10 mouse cellular contexts compared by ENCODE assay signal in genomic region chr12:21139560-21139959, GRCm38 (mm10).
DNase-seq lines count a peak whose midpoint lies in the region; ATAC-seq and TF ChIP-seq lines count a peak whose summit lies in the region.
"Had no signal": no experiment of that assay in that cellular context is flagged by ENCODE, and none has a peak within 500 bp of the region (broad histone marks: within the 10 kb centered on the region; RNA-seq: fewer than 3 reads in every experiment).

No protein-coding gene starts in this region.

- WGBS in intestine, postnatal 0 days: 59% methylated on average over 4 of the region's 4 CpGs
- 56% methylated on average over 4 of the region's 4 CpGs for whole genome bisulfite sequencing in intestine, embryonic 16.5 days
- 58% methylated on average over 4 of the region's 4 CpGs for WGBS in midbrain, postnatal 0 days
- 72% methylated on average over 4 of the region's 4 CpGs for WGBS in midbrain, embryonic 10.5 days
- 61% methylated on average over 4 of the region's 4 CpGs for WGBS in stomach, postnatal 0 days

- peak; percentile 28 to 35 for DNase-seq in adrenal gland, postnatal 36 days
- no peak for DNase-seq in adrenal gland, postnatal 25 days
- no peak for DNase-seq in midbrain, postnatal 0 days (ENCODE audit: low spot score)
- DNase-seq in midbrain, embryonic 10.5 days (ENCODE audit: low spot score): no peak
- no peak for DNase-seq in stomach, postnatal 0 days (ENCODE audit: low spot score)
- DNase-seq in thymus, postnatal 10 days (ENCODE audit: low spot score in 2 of 2): no peak
- DNase-seq: B cell, adult 2 months had no signal

- H3K4me1 ChIP-seq in intestine, postnatal 0 days (replicated peaks; ENCODE audit: control insufficient read depth, insufficient read depth, low read length): peaks cover 7% of the 10 kb centered on the region; the same call in 1 of the 2 replicates
- H3K4me1 ChIP-seq in intestine, embryonic 16.5 days (ENCODE audit: control insufficient read depth, insufficient read depth, low read length): peaks cover 42% of the 10 kb centered on the region
- peaks cover 8% of the 10 kb centered on the region; the same call in 1 of the 2 replicates for H3K4me1 ChIP-seq in midbrain, postnatal 0 days (ENCODE audit: insufficient read depth, low read length)
- peaks cover 33% of the 10 kb centered on the region for H3K4me1 ChIP-seq in midbrain, embryonic 10.5 days
- peaks cover 8% of the 10 kb centered on the region; the same call in 1 of the 2 replicates for H3K4me1 ChIP-seq in stomach, postnatal 0 days (replicated peaks; ENCODE audit: control insufficient read depth, insufficient read depth)

- no peak overlapping the region for H3K9ac ChIP-seq in intestine, postnatal 0 days (ENCODE audit: low read depth, low read length)
- no peak overlapping the region for H3K9ac ChIP-seq in intestine, embryonic 16.5 days (ENCODE audit: low read depth, low read length)
- no peak overlapping the region for H3K9ac ChIP-seq in midbrain, postnatal 0 days (replicated peaks; ENCODE audit: low read length, poor library complexity, severe bottlenecking)
- H3K9ac ChIP-seq in stomach, postnatal 0 days (ENCODE audit: low read length): no peak overlapping the region

- no peak overlapping the region for H3K4me2 ChIP-seq in intestine, postnatal 0 days (replicated peaks; ENCODE audit: low read depth)
- H3K4me2 ChIP-seq in intestine, embryonic 16.5 days (ENCODE audit: low read depth, low read length): no peak overlapping the region
- H3K4me2 ChIP-seq in midbrain, postnatal 0 days (ENCODE audit: low read depth, low read length, poor library complexity, severe bottlenecking): no peak overlapping the region
- H3K4me2 ChIP-seq in stomach, postnatal 0 days (replicated peaks; ENCODE audit: low read depth): no peak overlapping the region

- no peaks in the 10 kb centered on the region for H3K9me3 ChIP-seq in intestine, postnatal 0 days (ENCODE audit: control insufficient read depth)
- no peaks in the 10 kb centered on the region for H3K9me3 ChIP-seq in intestine, embryonic 16.5 days (ENCODE audit: control insufficient read depth, low read length)
- no peaks in the 10 kb centered on the region for H3K9me3 ChIP-seq in midbrain, postnatal 0 days (ENCODE audit: low read length)
- no peaks in the 10 kb centered on the region; the same call in 1 of the 2 replicates for H3K9me3 ChIP-seq in midbrain, embryonic 10.5 days (replicated peaks)
- H3K9me3 ChIP-seq in stomach, postnatal 0 days (ENCODE audit: control insufficient read depth, low read length): no peaks in the 10 kb centered on the region

- ATAC-seq in intestine, postnatal 0 days: no peak
- ATAC-seq in intestine, embryonic 16.5 days: no peak
- no peak for ATAC-seq in midbrain, postnatal 0 days (ENCODE audit: low FRiP score)
- no peak for ATAC-seq in stomach, postnatal 0 days (ENCODE audit: low FRiP score, low TSS enrichment)

- no peaks in the 10 kb centered on the region for H3K36me3 ChIP-seq in intestine, postnatal 0 days (ENCODE audit: control insufficient read depth, insufficient read depth)
- no peaks in the 10 kb centered on the region for H3K36me3 ChIP-seq in intestine, embryonic 16.5 days (ENCODE audit: control insufficient read depth, insufficient read depth, low read length)
- no peaks in the 10 kb centered on the region for H3K36me3 ChIP-seq in midbrain, postnatal 0 days (ENCODE audit: insufficient read depth, low read length)
- peaks cover 2% of the 10 kb centered on the region; the same call in 1 of the 2 replicates for H3K36me3 ChIP-seq in midbrain, embryonic 10.5 days
- no peaks in the 10 kb centered on the region for H3K36me3 ChIP-seq in stomach, postnatal 0 days (ENCODE audit: control insufficient read depth, insufficient read depth, low read length)

- no peak overlapping the region for H3K4me3 ChIP-seq in intestine, postnatal 0 days (ENCODE audit: low read depth, low read length)
- H3K4me3 ChIP-seq in intestine, embryonic 16.5 days (ENCODE audit: low read length): no peak overlapping the region
- H3K4me3 ChIP-seq in midbrain, postnatal 0 days (ENCODE audit: low read depth, low read length): no peak overlapping the region
- H3K4me3 ChIP-seq in midbrain, embryonic 10.5 days: no peak overlapping the region
- H3K4me3 ChIP-seq in stomach, postnatal 0 days (ENCODE audit: low read depth, low read length): no peak overlapping the region

- H3K27me3 ChIP-seq in intestine, postnatal 0 days (replicated peaks; ENCODE audit: control insufficient read depth, insufficient read depth, low read length): no peaks in the 10 kb centered on the region
- no peaks in the 10 kb centered on the region for H3K27me3 ChIP-seq in intestine, embryonic 16.5 days (replicated peaks; ENCODE audit: control insufficient read depth, insufficient read depth, low read length)
- H3K27me3 ChIP-seq in midbrain, postnatal 0 days (ENCODE audit: insufficient read depth, low read length): no peaks in the 10 kb centered on the region
- no peaks in the 10 kb centered on the region for H3K27me3 ChIP-seq in midbrain, embryonic 10.5 days (ENCODE audit: low read depth, poor library complexity, severe bottlenecking)
- no peaks in the 10 kb centered on the region for H3K27me3 ChIP-seq in stomach, postnatal 0 days (ENCODE audit: control insufficient read depth, insufficient read depth, low read length)

- TF ChIP-seq EP300 in stomach, postnatal 0 days (optimal IDR thresholded peaks at IDR 0.05): no peak

- peak; percentile 49 for TF ChIP-seq CTCF in intestine, postnatal 0 days (IDR thresholded peaks at IDR 0.05; ENCODE audit: low read depth)
- TF ChIP-seq CTCF in midbrain, postnatal 0 days (IDR thresholded peaks at IDR 0.05): peak; percentile 28; the same call in 1 of the 2 replicates
- peak; percentile 44 for TF ChIP-seq CTCF in stomach, postnatal 0 days (IDR thresholded peaks at IDR 0.05; ENCODE audit: low read depth)

- no peak overlapping the region for H3K27ac ChIP-seq in intestine, postnatal 0 days (ENCODE audit: low read depth, low read length)
- no peak overlapping the region for H3K27ac ChIP-seq in intestine, embryonic 16.5 days (ENCODE audit: low read length)
- peak overlapping the region; percentile 47; the same call in 1 of the 2 replicates for H3K27ac ChIP-seq in midbrain, postnatal 0 days (ENCODE audit: low read depth, low read length)
- H3K27ac ChIP-seq in midbrain, embryonic 10.5 days (replicated peaks): no peak overlapping the region
- H3K27ac ChIP-seq in stomach, postnatal 0 days (replicated peaks): 0 out of 2 replicates have a peak overlapping the region, but pooled peaks have one; percentile 13
- H3K27ac ChIP-seq: macrophage had no signal

Comparison
In these comparisons a context has a peak if more than half of its experiments do, and no peak if none do; other contexts are left out.
1. DNase-seq: peak in adrenal gland, postnatal 36 days (2 of 2); none in adrenal gland, postnatal 25 days (single experiment), midbrain, postnatal 0 days (single experiment), midbrain, embryonic 10.5 days (single experiment), stomach, postnatal 0 days (single experiment) and thymus, postnatal 10 days (0 of 2).
2. H3K27ac ChIP-seq: peak in midbrain, postnatal 0 days (single experiment) and stomach, postnatal 0 days (single experiment); none in intestine, postnatal 0 days (single experiment), intestine, embryonic 16.5 days (single experiment) and midbrain, embryonic 10.5 days (single experiment).
3. Peak in every context shown above with its lines, with median percentiles within 50 percentile points of each other: CTCF ChIP-seq.